Mouse (Mus musculus): Measurements from ENCODE around the gene Krt86. TPM values are rescaled to one million over a fixed set of nuclear protein-coding genes. Genes with fewer than 3 reads are reported as not detected.
A peak's percentile ranks its signal among the peaks of the same experiment; 100 is the strongest.

Krt86 gene
- total RNA-seq (2021) = not detected in 2 replicates
- long read RNA-seq, experiment 1 = 0 reads
- long read RNA-seq, experiment 2 = 0 reads

- DNase-seq = peak; percentile 77
Observed at GRCm38 (mm10) chr15:101472952-101473528, at the start of gene Krt86. Gene Krt86, plus strand, starts transcription at chr15:101473478.

- DNase-seq = no peak
Observed at GRCm38 (mm10) chr15:101424914-101425313, 48.4 kb upstream of the Krt86 start.

- DNase-seq = no peak
Observed at GRCm38 (mm10) chr15:101436611-101437010, 36.7 kb upstream of the Krt86 start.

GRCm38 (mm10) chr15:101438555-101438954, 34.7 kb upstream of the Krt86 start, which contains the start of gene Krt87:
Gene Krt87, minus strand, starts transcription at chr15:101438804.
- DNase-seq = no peak

- no peak for DNase-seq
Observed at GRCm38 (mm10) chr15:101440837-101441236, 32.4 kb upstream of the Krt86 start.

GRCm38 (mm10) chr15:101446572-101446971, 26.7 kb upstream of the Krt86 start:
- DNase-seq = no peak

GRCm38 (mm10) chr15:101447444-101447843, 25.8 kb upstream of the Krt86 start, which contains the start of gene Krt88:
Gene Krt88, plus strand, starts transcription at chr15:101447744.
- DNase-seq = no peak

GRCm38 (mm10) chr15:101453093-101453736, 20.1 kb upstream of the Krt86 start:
- DNase-seq = peak; percentile 91

- no peak for DNase-seq
Observed at GRCm38 (mm10) chr15:101454774-101455173, 18.5 kb upstream of the Krt86 start.

- DNase-seq = no peak
Observed at GRCm38 (mm10) chr15:101455292-101455691, 18.0 kb upstream of the Krt86 start.

GRCm38 (mm10) chr15:101455891-101456290, 17.4 kb upstream of the Krt86 start:
- DNase-seq = no peak

- peak; percentile 42 for DNase-seq
Observed at GRCm38 (mm10) chr15:101458361-101458930, 14.8 kb upstream of the Krt86 start.

- DNase-seq = peak; percentile 11
Observed at GRCm38 (mm10) chr15:101459283-101459682, 14.0 kb upstream of the Krt86 start.

- DNase-seq = no peak
Observed at GRCm38 (mm10) chr15:101463651-101464050, 9.6 kb upstream of the Krt86 start, which contains the start of gene Krt81. Gene Krt81, minus strand, starts transcription at chr15:101463751.

- no peak for DNase-seq
Observed at GRCm38 (mm10) chr15:101469093-101469492, 4.2 kb upstream of the Krt86 start.

- peak; percentile 74 for DNase-seq
Observed at GRCm38 (mm10) chr15:101479007-101479665, 5.9 kb downstream of the Krt86 start.

- DNase-seq = no peak
Observed at GRCm38 (mm10) chr15:101479666-101480060, 6.4 kb downstream of the Krt86 start.

GRCm38 (mm10) chr15:101482056-101482455, 8.8 kb downstream of the Krt86 start:
- DNase-seq = no peak

GRCm38 (mm10) chr15:101483646-101484045, 10.4 kb downstream of the Krt86 start:
- DNase-seq = no peak

- DNase-seq = no peak
Observed at GRCm38 (mm10) chr15:101484939-101485338, 11.7 kb downstream of the Krt86 start.

GRCm38 (mm10) chr15:101485911-101486635, 12.8 kb downstream of the Krt86 start:
- no peak for DNase-seq

GRCm38 (mm10) chr15:101491431-101491830, 18.2 kb downstream of the Krt86 start, which contains the start of gene Krt83:
Gene Krt83, minus strand, starts transcription at chr15:101491512.
- no peak for DNase-seq
